Mouse (Mus musculus): ENCODE results near the gene Mex3b. TPM values are rescaled to one million over a fixed set of nuclear protein-coding genes. Genes with fewer than 3 reads are reported as not detected.
A peak's percentile ranks its signal among the peaks of the same experiment; 100 is the strongest.

The Mex3b gene
- total and polyA plus RNA-seq, 3 experiments, result 0.59 to 2.5 (median 2.1) TPM

DNA sequence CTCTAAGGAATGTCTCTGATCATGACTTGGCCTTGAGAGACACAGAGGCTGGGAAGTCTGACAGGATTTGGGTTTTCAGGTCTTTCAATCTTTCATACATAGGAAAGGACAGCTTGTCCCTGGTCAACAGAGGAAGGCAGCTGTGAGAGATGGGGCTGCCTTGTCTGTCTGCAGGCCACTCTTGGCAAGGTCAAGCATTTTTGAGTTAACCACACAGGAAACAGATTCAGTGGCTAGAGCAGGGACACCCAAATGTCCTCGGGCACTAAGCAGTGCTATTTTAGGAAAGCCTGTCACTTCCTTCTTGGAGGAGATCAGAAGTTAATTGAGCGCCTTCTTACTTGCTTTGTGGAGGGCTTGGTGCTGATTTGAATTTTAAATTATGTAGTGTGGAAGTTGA, 38.9 kb upstream of the Mex3b start:
- DNase-seq (ENCODE audit: extremely low read depth), result no peak
- dilution Hi-C loops (cut with MboI; ENCODE audit: extremely low pct_ligation_motif_present, extremely low pct_unique_long_range_greater_than_20kb, low sequenced_read_pairs) (no loop called here), in situ Hi-C loops (cut with MboI; ENCODE audit: low pct_ligation_motif_present, low pct_unique_long_range_greater_than_20kb, low sequenced_read_pairs) (no loop called here)
- Histone ChIP-seq H3K4me3 (replicated peaks in 1 of 3; ENCODE audit: low read depth in 2 of 3, low read length in 2 of 3, poor library complexity in 1 of 3) (no peak overlapping the region), H3K79me2 (replicated peaks; ENCODE audit: control insufficient read depth, extremely low read depth, insufficient read depth, poor library complexity, severe bottlenecking) (no peaks in the 10 kb centered on the region), H3K9ac (ENCODE audit: insufficient read depth, low read depth) (no peak overlapping the region), H3K9me3 (replicated peaks; ENCODE audit: low read length) (no peaks in the 10 kb centered on the region), H3K4me1 (ENCODE audit: control insufficient read depth in 1 of 2, insufficient read depth in 2 of 2) (peaks cover 0 to 8% of the 10 kb centered on the region in 2 experiments; a peak in 2 of 4 replicates), H3K27me3 (replicated peaks) (no peaks in the 10 kb centered on the region), H3K4me2 (ENCODE audit: insufficient read depth, low read depth, poor library complexity, severe bottlenecking) (no peak overlapping the region), H3K27ac (ENCODE audit: insufficient read depth, low read depth) (no peak overlapping the region), H3K36me3 (replicated peaks in 1 of 2; ENCODE audit: control insufficient read depth in 1 of 2, insufficient read depth in 1 of 2, low read length in 1 of 2) (no peaks in the 10 kb centered on the region)
- TF ChIP-seq ELF1 (IDR thresholded peaks at IDR 0.05; ENCODE audit: low read depth, low read length) (no peak), MEF2A (IDR thresholded peaks at IDR 0.05; ENCODE audit: borderline replicate concordance, low read depth, low read length) (peak; percentile 27; the same call in 1 of the 2 replicates)

DNA sequence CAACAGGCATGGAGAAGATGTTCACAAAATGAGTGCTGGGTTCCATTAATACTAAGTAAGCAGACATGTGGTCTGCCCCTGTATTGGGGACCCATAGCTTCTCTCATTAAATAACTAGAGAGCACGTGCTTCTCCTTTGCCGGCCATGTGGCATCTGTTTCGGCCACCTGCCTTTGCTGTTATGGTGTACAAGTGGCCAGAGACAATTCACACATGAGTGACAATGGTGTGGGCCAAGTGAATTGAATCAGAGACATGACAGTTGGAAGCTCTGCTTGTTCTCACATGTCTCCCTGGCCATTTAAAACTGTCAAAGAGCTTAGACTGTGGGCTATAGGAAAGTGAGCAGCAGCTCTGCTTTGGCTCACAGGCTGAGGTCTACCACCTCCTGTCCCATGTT, 37.6 kb upstream of the Mex3b start:
- dilution Hi-C loops (cut with MboI; ENCODE audit: extremely low pct_ligation_motif_present, extremely low pct_unique_long_range_greater_than_20kb, low sequenced_read_pairs), result no loop called here
- DNase-seq (ENCODE audit: extremely low read depth), result no peak
- no peaks in the 10 kb centered on the region for H3K36me3 ChIP-seq (replicated peaks in 1 of 2; ENCODE audit: control insufficient read depth in 1 of 2, insufficient read depth in 1 of 2, low read length in 1 of 2)
- no peak overlapping the region for H3K27ac ChIP-seq (ENCODE audit: insufficient read depth, low read depth)
- no peak for TF ChIP-seq PAX5 (IDR thresholded peaks at IDR 0.05; ENCODE audit: low read length)
- TF ChIP-seq USF1 (IDR thresholded peaks at IDR 0.05; ENCODE audit: low read depth, low read length), result no peak
- no peak for TF ChIP-seq ELF1 (IDR thresholded peaks at IDR 0.05; ENCODE audit: low read depth, low read length)
- TF ChIP-seq MEF2A (IDR thresholded peaks at IDR 0.05; ENCODE audit: borderline replicate concordance, low read depth, low read length), result no peak
- no peak for TF ChIP-seq UBTF (IDR thresholded peaks at IDR 0.05; ENCODE audit: low read depth, low read length)
- in situ Hi-C loops (cut with MboI; ENCODE audit: low pct_ligation_motif_present, low pct_unique_long_range_greater_than_20kb, low sequenced_read_pairs), result no loop called here
- no peak overlapping the region for H3K4me3 ChIP-seq (replicated peaks in 1 of 3; ENCODE audit: low read depth in 2 of 3, low read length in 2 of 3, poor library complexity in 1 of 3)
- H3K27me3 ChIP-seq (replicated peaks), result no peaks in the 10 kb centered on the region
- no peak overlapping the region for H3K9ac ChIP-seq (ENCODE audit: insufficient read depth, low read depth)
- H3K4me1 ChIP-seq (ENCODE audit: control insufficient read depth in 1 of 2, insufficient read depth in 2 of 2), result peaks cover 0 to 8% of the 10 kb centered on the region in 2 experiments; a peak in 2 of 4 replicates
- no peaks in the 10 kb centered on the region for H3K9me3 ChIP-seq (replicated peaks; ENCODE audit: low read length)
- no peak overlapping the region for H3K4me2 ChIP-seq (ENCODE audit: insufficient read depth, low read depth, poor library complexity, severe bottlenecking)
- H3K79me2 ChIP-seq (replicated peaks; ENCODE audit: control insufficient read depth, extremely low read depth, insufficient read depth, poor library complexity, severe bottlenecking), result no peaks in the 10 kb centered on the region

DNA sequence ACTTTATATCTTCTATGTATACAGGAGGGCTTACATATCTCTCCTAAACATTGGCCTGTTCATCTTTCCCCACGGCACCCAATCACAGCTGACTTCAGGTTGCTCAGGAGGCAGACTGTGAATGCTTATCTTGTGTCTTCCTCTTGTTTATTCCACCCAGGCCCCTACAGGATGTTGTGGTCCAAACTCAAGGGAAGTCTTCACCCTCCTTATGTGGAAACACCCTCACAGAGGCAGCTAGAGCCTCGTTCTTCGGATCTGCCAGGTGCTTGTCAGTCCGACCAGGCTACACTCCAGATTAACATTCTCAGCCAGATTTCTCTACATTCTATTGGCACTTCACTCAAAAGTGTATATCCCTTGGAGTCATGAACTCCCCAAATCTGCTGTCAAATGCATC, 32.7 kb upstream of the Mex3b start:
- Histone ChIP-seq H3K4me2 (ENCODE audit: insufficient read depth, low read depth, poor library complexity, severe bottlenecking) (no peak overlapping the region), H3K27me3 (replicated peaks) (no peaks in the 10 kb centered on the region), H3K27ac (ENCODE audit: insufficient read depth, low read depth) (no peak overlapping the region), H3K4me3 (replicated peaks in 1 of 3; ENCODE audit: low read depth in 2 of 3, low read length in 2 of 3, poor library complexity in 1 of 3) (no peak overlapping the region), H3K9me3 (replicated peaks; ENCODE audit: low read length) (no peaks in the 10 kb centered on the region), H3K36me3 (replicated peaks in 1 of 2; ENCODE audit: control insufficient read depth in 1 of 2, insufficient read depth in 1 of 2, low read length in 1 of 2) (no peaks in the 10 kb centered on the region), H3K79me2 (replicated peaks; ENCODE audit: control insufficient read depth, extremely low read depth, insufficient read depth, poor library complexity, severe bottlenecking) (no peaks in the 10 kb centered on the region; the same call in 1 of the 2 replicates), H3K4me1 (ENCODE audit: control insufficient read depth in 1 of 2, insufficient read depth in 2 of 2) (peaks cover 0 to 5% of the 10 kb centered on the region in 2 experiments; a peak in 1 of 4 replicates), H3K9ac (ENCODE audit: insufficient read depth, low read depth) (no peak overlapping the region)
- TF ChIP-seq ZC3H11A (IDR thresholded peaks at IDR 0.05; ENCODE audit: low read depth, low read length) (no peak), CHD1 (IDR thresholded peaks at IDR 0.05; ENCODE audit: low read depth, low read length) (no peak), MXI1 (IDR thresholded peaks at IDR 0.05; ENCODE audit: low read depth, low read length) (no peak), ETS1 (conservative IDR thresholded peaks at IDR 0.05; ENCODE audit: low read depth, low read length) (no peak), SIN3A (IDR thresholded peaks at IDR 0.05; ENCODE audit: low read length) (no peak), IRF4 (IDR thresholded peaks at IDR 0.05; ENCODE audit: low read depth, low read length) (no peak), UBTF (IDR thresholded peaks at IDR 0.05; ENCODE audit: low read depth, low read length) (no peak), GABPA (IDR thresholded peaks at IDR 0.05; ENCODE audit: insufficient replicate concordance, low read depth, low read length) (no peak)
- no peak for DNase-seq (ENCODE audit: extremely low read depth)
- dilution Hi-C loops (cut with MboI; ENCODE audit: extremely low pct_ligation_motif_present, extremely low pct_unique_long_range_greater_than_20kb, low sequenced_read_pairs), result no loop called here
- in situ Hi-C loops (cut with MboI; ENCODE audit: low pct_ligation_motif_present, low pct_unique_long_range_greater_than_20kb, low sequenced_read_pairs), result no loop called here

All from CH12.LX (cell line).